Mouse (Mus musculus): ENCODE results near the gene Lancl1. TPM values are rescaled to one million over a fixed set of nuclear protein-coding genes. Genes with fewer than 3 reads are reported as not detected.

Lancl1 gene
- total and polyA plus RNA-seq, 3 experiments: 33.8 to 53.6 (median 34.9) TPM

- H3K79me2 ChIP-seq (replicated peaks; ENCODE audit: control insufficient read depth, insufficient read depth, low read length): no peaks in the 10 kb centered on the region
- intact Hi-C loops (cut with DNase I): no loop called here
- DNase-seq: no peak
- peaks cover 8% of the 10 kb centered on the region for H3K36me3 ChIP-seq (ENCODE audit: control insufficient read depth, insufficient read depth, low read length)
- no peak overlapping the region for H3K4me3 ChIP-seq
- no peaks in the 10 kb centered on the region for H3K27me3 ChIP-seq (ENCODE audit: control insufficient read depth, insufficient read depth, low read length)
- no peak overlapping the region for H3K9ac ChIP-seq (ENCODE audit: low read depth, low read length)
- 64% methylated on average over 2 of the region's 2 CpGs for WGBS
- TF ChIP-seq EP300 (IDR thresholded peaks at IDR 0.05; ENCODE audit: insufficient read depth, low read depth, low read length): no peak
- no peak for TF ChIP-seq POLR2A (IDR thresholded peaks at IDR 0.05; ENCODE audit: insufficient read depth, low read depth, low read length)
- no peak for TF ChIP-seq CTCF (IDR thresholded peaks at IDR 0.05)
- no peak overlapping the region for H3K27ac ChIP-seq
- no peaks in the 10 kb centered on the region for H3K4me1 ChIP-seq (ENCODE audit: control insufficient read depth, insufficient read depth, low read length)
These were observed 12.5 kb downstream of the Lancl1 start for GRCm38 (mm10) chr1:67026142-67026541.

DNA sequence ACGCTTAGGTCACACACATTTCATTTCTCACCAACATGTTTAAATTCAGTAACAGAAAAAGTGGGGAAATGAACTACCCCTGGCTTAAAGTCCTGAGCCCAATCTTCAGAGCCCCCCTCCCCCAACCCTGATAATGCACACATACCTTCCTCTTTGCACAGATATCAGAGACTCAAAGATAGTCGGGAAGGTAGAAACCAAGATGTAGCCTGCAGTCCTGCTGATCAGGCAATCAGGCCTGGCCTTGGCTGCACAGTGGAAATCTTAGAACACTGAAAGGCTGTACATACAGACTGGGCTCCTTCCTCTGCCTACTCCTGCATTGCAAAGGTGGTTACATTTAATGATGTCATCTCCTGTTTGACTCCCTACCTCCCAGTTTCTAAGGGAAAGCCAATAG is 15.9 kb downstream of the Lancl1 start:
- H3K27ac ChIP-seq: no peak overlapping the region
- no peak overlapping the region for H3K9ac ChIP-seq (ENCODE audit: low read depth, low read length)
- DNase-seq: no peak
- TF ChIP-seq EP300 (IDR thresholded peaks at IDR 0.05; ENCODE audit: insufficient read depth, low read depth, low read length) (no peak), CTCF (IDR thresholded peaks at IDR 0.05) (no peak), POLR2A (IDR thresholded peaks at IDR 0.05; ENCODE audit: insufficient read depth, low read depth, low read length) (no peak)
- peaks cover 4% of the 10 kb centered on the region for H3K36me3 ChIP-seq (ENCODE audit: control insufficient read depth, insufficient read depth, low read length)
- no peaks in the 10 kb centered on the region for H3K27me3 ChIP-seq (ENCODE audit: control insufficient read depth, insufficient read depth, low read length)
- WGBS: 71% methylated on average over 2 of the region's 2 CpGs
- no peak overlapping the region for H3K4me3 ChIP-seq
- H3K79me2 ChIP-seq (replicated peaks; ENCODE audit: control insufficient read depth, insufficient read depth, low read length): no peaks in the 10 kb centered on the region
- H3K4me1 ChIP-seq (ENCODE audit: control insufficient read depth, insufficient read depth, low read length): no peaks in the 10 kb centered on the region
- intact Hi-C loops (cut with DNase I): no loop called here

- no peaks in the 10 kb centered on the region for H3K27me3 ChIP-seq (ENCODE audit: control insufficient read depth, insufficient read depth, low read length)
- no peak overlapping the region for H3K4me3 ChIP-seq
- 91% methylated on average over 10 of the region's 10 CpGs for WGBS
- H3K36me3 ChIP-seq (ENCODE audit: control insufficient read depth, insufficient read depth, low read length): no peaks in the 10 kb centered on the region; the same call in 1 of the 2 replicates
- H3K79me2 ChIP-seq (replicated peaks; ENCODE audit: control insufficient read depth, insufficient read depth, low read length): no peaks in the 10 kb centered on the region
- TF ChIP-seq CTCF (IDR thresholded peaks at IDR 0.05) (no peak), POLR2A (IDR thresholded peaks at IDR 0.05; ENCODE audit: insufficient read depth, low read depth, low read length) (no peak), EP300 (IDR thresholded peaks at IDR 0.05; ENCODE audit: insufficient read depth, low read depth, low read length) (no peak)
- no peak overlapping the region for H3K9ac ChIP-seq (ENCODE audit: low read depth, low read length)
- DNase-seq: no peak
- no peak overlapping the region for H3K27ac ChIP-seq
- peaks cover under 1% of the 10 kb centered on the region; the same call in 1 of the 2 replicates for H3K4me1 ChIP-seq (ENCODE audit: control insufficient read depth, insufficient read depth, low read length)
- intact Hi-C loops (cut with DNase I): no loop called here
These were observed 16.6 kb downstream of the Lancl1 start for GRCm38 (mm10) chr1:67022051-67022450.

DNA sequence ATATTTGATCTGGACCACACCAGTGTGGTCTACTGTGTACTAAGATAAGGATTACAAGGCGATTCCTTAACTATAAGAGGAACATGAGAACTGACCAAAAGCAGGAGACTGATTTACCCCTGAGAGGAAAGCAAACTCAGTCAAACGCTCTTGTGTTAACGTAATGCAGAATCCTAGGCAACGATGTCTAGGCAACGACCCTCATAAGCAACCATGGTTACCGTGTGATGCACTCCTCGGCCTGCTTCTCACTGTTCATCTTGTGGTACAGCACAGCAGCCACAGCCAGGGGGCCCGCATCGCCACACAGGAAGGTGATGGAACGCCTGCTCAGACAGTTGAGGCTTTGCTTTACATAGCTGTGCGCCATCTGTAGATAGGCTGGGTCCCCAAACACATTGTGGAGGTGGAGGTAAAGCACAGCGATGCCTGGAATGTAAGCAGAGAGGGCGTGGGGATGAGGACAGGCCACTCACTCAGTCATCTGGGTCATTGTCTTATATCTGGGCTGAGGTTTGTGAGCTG is 18.0 kb downstream of the Lancl1 start:
- 91% methylated on average over 13 of the region's 13 CpGs for WGBS
- intact Hi-C loops (cut with DNase I): no loop called here

GRCm38 (mm10) chr1:67017101-67017870 is 21.4 kb downstream of the Lancl1 start:
- intact Hi-C loops (cut with DNase I): no loop called here
- TF ChIP-seq CTCF (IDR thresholded peaks at IDR 0.05) (no peak), POLR2A (IDR thresholded peaks at IDR 0.05; ENCODE audit: insufficient read depth, low read depth, low read length) (no peak), EP300 (IDR thresholded peaks at IDR 0.05; ENCODE audit: insufficient read depth, low read depth, low read length) (no peak)
- Histone ChIP-seq H3K79me2 (replicated peaks; ENCODE audit: control insufficient read depth, insufficient read depth, low read length) (no peaks in the 10 kb centered on the region), H3K9ac (ENCODE audit: low read depth, low read length) (no peak overlapping the region), H3K4me1 (ENCODE audit: control insufficient read depth, insufficient read depth, low read length) (peaks cover 1% of the 10 kb centered on the region; the same call in 1 of the 2 replicates), H3K27me3 (ENCODE audit: control insufficient read depth, insufficient read depth, low read length) (no peaks in the 10 kb centered on the region), H3K27ac (no peak overlapping the region), H3K36me3 (ENCODE audit: control insufficient read depth, insufficient read depth, low read length) (no peaks in the 10 kb centered on the region; the same call in 1 of the 2 replicates), H3K4me3 (no peak overlapping the region)
- DNase-seq: peak; percentile 26 to 28
- 64% methylated on average over 13 of the region's 13 CpGs for WGBS

More for the DNA sequence above, 18.0 kb downstream of the Lancl1 start:
- Histone ChIP-seq H3K79me2 (replicated peaks; ENCODE audit: control insufficient read depth, insufficient read depth, low read length) (no peaks in the 10 kb centered on the region), H3K4me3 (no peak overlapping the region), H3K27ac (no peak overlapping the region), H3K27me3 (ENCODE audit: control insufficient read depth, insufficient read depth, low read length) (no peaks in the 10 kb centered on the region), H3K9ac (ENCODE audit: low read depth, low read length) (no peak overlapping the region), H3K36me3 (ENCODE audit: control insufficient read depth, insufficient read depth, low read length) (no peaks in the 10 kb centered on the region; the same call in 1 of the 2 replicates), H3K4me1 (ENCODE audit: control insufficient read depth, insufficient read depth, low read length) (peaks cover 1% of the 10 kb centered on the region; the same call in 1 of the 2 replicates)
- TF ChIP-seq EP300 (IDR thresholded peaks at IDR 0.05; ENCODE audit: insufficient read depth, low read depth, low read length): no peak
- TF ChIP-seq POLR2A (IDR thresholded peaks at IDR 0.05; ENCODE audit: insufficient read depth, low read depth, low read length): no peak
- TF ChIP-seq CTCF (IDR thresholded peaks at IDR 0.05): no peak
- DNase-seq: no peak

GRCm38 (mm10) chr1:67014205-67014604 is 24.5 kb downstream of the Lancl1 start:
- H3K27me3 ChIP-seq (ENCODE audit: control insufficient read depth, insufficient read depth, low read length): no peaks in the 10 kb centered on the region
- no peak for DNase-seq
- H3K4me3 ChIP-seq: no peak overlapping the region
- intact Hi-C loops (cut with DNase I): no loop called here
- H3K79me2 ChIP-seq (replicated peaks; ENCODE audit: control insufficient read depth, insufficient read depth, low read length): no peaks in the 10 kb centered on the region
- 49% methylated on average over 2 of the region's 2 CpGs for WGBS
- no peaks in the 10 kb centered on the region; the same call in 1 of the 2 replicates for H3K36me3 ChIP-seq (ENCODE audit: control insufficient read depth, insufficient read depth, low read length)
- no peak overlapping the region for H3K9ac ChIP-seq (ENCODE audit: low read depth, low read length)
- TF ChIP-seq CTCF (IDR thresholded peaks at IDR 0.05): peak; percentile 69
- TF ChIP-seq EP300 (IDR thresholded peaks at IDR 0.05; ENCODE audit: insufficient read depth, low read depth, low read length): no peak
- peaks cover 1% of the 10 kb centered on the region; the same call in 1 of the 2 replicates for H3K4me1 ChIP-seq (ENCODE audit: control insufficient read depth, insufficient read depth, low read length)
- no peak overlapping the region for H3K27ac ChIP-seq

All from heart, adult 2 months (tissue).